Mouse (Mus musculus): ENCODE measurements at regions not wholly inside any gene's neighbourhood (a gene's known extent, or its start where the extent isn't known, plus 50 kb on each side); places are given as distances from the start of the nearest gene placed in this dataset.

DNA sequence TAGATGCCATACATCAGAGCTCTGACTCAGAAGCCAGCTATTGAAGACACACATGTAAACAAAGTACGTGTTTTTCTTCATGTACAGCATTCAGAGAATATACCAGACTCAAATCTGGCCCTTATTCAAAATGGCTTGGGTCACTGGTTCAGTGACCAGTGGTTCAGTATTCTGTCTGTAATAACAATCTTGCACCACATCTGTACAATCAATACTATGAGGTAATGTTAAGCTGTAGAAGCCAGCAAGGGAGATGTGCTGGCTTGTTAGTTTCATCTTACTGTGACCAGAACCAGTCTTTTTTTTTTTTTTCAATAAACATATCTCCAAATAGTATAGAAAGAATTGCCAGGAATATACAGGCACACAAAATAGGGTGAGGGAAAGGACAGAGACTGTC is 229.6 kb upstream of the Dcn start:
- TF ChIP-seq POLR2A (IDR thresholded peaks at IDR 0.05; ENCODE audit: extremely low read depth, insufficient read depth, low read length) (no peak), CTCF (IDR thresholded peaks at IDR 0.05; ENCODE audit: low read depth, low read length) (no peak)

Data from liver, adult 2 months (tissue).